Mouse (Mus musculus) embryonic facial prominence, embryonic 14.5 days (tissue): ENCODE results near the gene Gmds. TPM values are rescaled to one million over a fixed set of nuclear protein-coding genes. Genes with fewer than 3 reads are reported as not detected.

Experiments
- ATAC-seq: fragments of 200-750 bp; cut with Nextera tagmentation; 2 replicates; pipeline ENCODE4 v1.8.0; 2017; ENCODE audit warnings: low read depth, moderate number of reproducible peaks, moderate TSS enrichment
- DNase-seq: peaks from one replicate; pipeline ENCODE4 v3.0.0-alpha.2; 2015; ENCODE audit warnings: low spot score
- H3K27ac ChIP-seq: fragments of 300-500 bp; sonication (generic); replicated peaks from 2 replicates; pipeline ENCODE4 v1.5.1; 2014; ENCODE audit warnings: low read depth, mild to moderate bottlenecking, low read length, moderate library complexity
- H3K27me3 ChIP-seq: fragments of 300-500 bp; sonication (generic); replicated peaks from 2 replicates; pipeline ENCODE4 v1.6.1; 2014; ENCODE audit warnings: low read length; ENCODE audit not compliant: control insufficient read depth, insufficient read depth
- H3K36me3 ChIP-seq: fragments of 300-500 bp; sonication (generic); 2 replicates; pipeline ENCODE4 v1.6.1; 2014; ENCODE audit warnings: low read length, mixed read lengths; ENCODE audit not compliant: control insufficient read depth, insufficient read depth
- H3K4me1 ChIP-seq: fragments of 300-500 bp; sonication (generic); 2 replicates; pipeline ENCODE4 v1.6.1; 2014; ENCODE audit warnings: antibody characterized with exemption, low read length; ENCODE audit not compliant: control insufficient read depth, insufficient read depth
- H3K4me2 ChIP-seq: fragments of 300-500 bp; sonication (generic); 2 replicates; pipeline ENCODE4 v1.6.1; 2014; ENCODE audit warnings: low read depth, mild to moderate bottlenecking, low read length, moderate library complexity, mixed read lengths
- H3K4me3 ChIP-seq: fragments of 300-500 bp; sonication (generic); 2 replicates; pipeline ENCODE4 v1.5.1; 2014; ENCODE audit warnings: low read depth, mild to moderate bottlenecking, low read length
- H3K9ac ChIP-seq: fragments of 300-500 bp; sonication (generic); 2 replicates; pipeline ENCODE4 v1.6.1; 2014; ENCODE audit warnings: low read depth, mild to moderate bottlenecking, low read length, moderate library complexity, mixed read lengths
- H3K9me3 ChIP-seq: fragments of 300-500 bp; sonication (generic); 2 replicates; pipeline ENCODE4 v1.6.1; 2016; ENCODE audit warnings: low read length; ENCODE audit not compliant: control insufficient read depth
- WGBS: fragments of 180-500 bp; shearing (Covaris S2); extraction: QIAGEN DNeasy Blood & Tissue Kit; methylation state at CpG from one replicate; pipeline ENCODE4 v1.1.7; 2014; 5-methylcytosine and 5-hydroxymethylcytosine counted together
- polyA plus RNA-seq: library from polyadenylated mRNA; unstranded; fragments of >200 nt; fragmentation: Nextera tagmentation; extraction: Ambion mirVana; gene quantifications from 2 replicates; pipeline ENCODE4 v1.2.1, GENCODE M21; 2014

Gene Gmds
- polyA plus RNA-seq, 1 experiment from 2014 or later: 39.4 TPM

DNA sequence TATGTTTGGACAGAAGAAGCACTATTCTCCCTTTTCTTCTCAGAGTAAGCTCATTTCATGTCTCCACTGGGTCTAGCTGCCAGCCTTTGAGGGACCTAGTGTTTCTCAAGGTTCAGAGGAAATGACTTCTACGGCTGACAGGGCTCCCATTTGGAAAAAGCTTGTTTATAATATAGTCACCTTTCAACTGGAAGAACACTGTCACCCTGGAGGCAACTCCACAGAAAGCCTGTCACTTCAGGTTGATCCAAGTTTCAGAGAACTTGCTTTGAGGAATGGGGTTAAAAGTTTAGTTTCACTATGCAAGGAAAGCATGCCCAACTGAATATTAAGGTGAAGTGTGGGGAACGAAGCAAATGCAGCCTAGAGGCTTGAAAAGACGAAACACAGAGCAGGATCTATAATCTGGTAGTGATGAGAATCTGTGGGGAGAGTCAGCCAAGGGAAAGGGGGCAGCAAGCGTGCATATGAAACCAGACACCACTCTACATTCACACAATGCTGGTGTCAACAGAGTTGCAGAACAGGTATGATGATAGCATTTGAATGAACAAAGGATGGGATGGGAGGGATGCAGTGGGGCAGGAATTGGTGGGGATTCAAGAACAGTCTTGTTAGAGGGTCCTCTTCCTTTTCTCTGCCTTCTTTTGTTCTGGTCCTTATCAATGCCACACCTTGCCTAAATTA, 423.5 kb downstream of the Gmds start:
- WGBS: 44% methylated on average over 4 of the region's 4 CpGs

DNA sequence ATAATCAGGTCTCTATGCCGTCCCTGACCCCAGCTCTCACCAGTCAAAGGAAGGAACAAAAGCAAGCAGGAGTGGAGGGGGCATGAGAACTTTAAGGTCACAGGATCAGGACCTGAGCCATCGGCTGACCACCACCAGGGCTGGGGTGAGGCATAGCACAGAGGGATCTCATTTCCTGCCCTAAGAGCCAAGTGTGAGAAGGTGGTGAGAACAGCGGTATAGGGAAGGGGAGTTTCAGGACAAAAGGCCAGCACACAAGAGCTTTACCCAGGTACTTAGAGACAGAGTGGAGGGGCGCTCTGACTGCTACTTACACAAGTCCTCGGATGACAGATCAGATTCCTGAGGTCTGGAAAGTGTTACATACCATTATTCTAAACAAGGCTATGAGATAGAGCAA, 426.6 kb downstream of the Gmds start:
- ATAC-seq (peak; percentile 12; the same call in 1 of the 2 replicates), DNase-seq (peak; percentile 42)
- Histone ChIP-seq H3K9ac (no peak overlapping the region), H3K9me3 (no peaks in the 10 kb centered on the region), H3K4me3 (no peak overlapping the region), H3K4me2 (no peak overlapping the region), H3K27ac (no peak overlapping the region), H3K4me1 (peaks cover 9% of the 10 kb centered on the region; the same call in 1 of the 2 replicates), H3K36me3 (no peaks in the 10 kb centered on the region), H3K27me3 (no peaks in the 10 kb centered on the region)
- 11% methylated on average over 5 of the region's 5 CpGs for WGBS

More for the DNA sequence above, 423.5 kb downstream of the Gmds start:
- Histone ChIP-seq H3K27me3 (no peaks in the 10 kb centered on the region), H3K4me2 (no peak overlapping the region), H3K36me3 (no peaks in the 10 kb centered on the region), H3K27ac (no peak overlapping the region), H3K9ac (no peak overlapping the region), H3K4me1 (peaks cover 9% of the 10 kb centered on the region; the same call in 1 of the 2 replicates), H3K4me3 (no peak overlapping the region), H3K9me3 (no peaks in the 10 kb centered on the region)
- DNase-seq: peak; percentile 68
- ATAC-seq: peak; percentile 86; the same call in 1 of the 2 replicates

GRCm38 (mm10) chr13:31911362-31911761, 427.2 kb downstream of the Gmds start:
- WGBS: 24% methylated on average over 2 of the region's 2 CpGs

DNA sequence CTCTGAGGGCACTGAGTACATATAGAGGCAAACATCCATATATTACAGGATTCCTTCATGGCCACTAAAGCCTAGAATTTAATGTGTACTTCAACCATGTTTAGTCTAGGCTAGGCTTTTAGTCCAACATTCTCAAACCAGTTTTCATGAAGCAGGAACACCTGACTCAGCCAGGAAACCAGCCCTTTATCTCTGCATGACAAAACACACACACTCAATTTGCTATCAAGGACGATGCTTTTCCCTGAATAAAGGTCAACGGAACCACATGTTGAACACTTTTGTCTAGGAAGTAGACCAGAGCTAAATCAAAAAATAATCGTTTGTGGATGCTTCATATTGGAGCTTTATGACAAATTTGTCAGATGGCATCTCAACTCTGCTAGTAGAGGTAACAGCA, 429.5 kb downstream of the Gmds start:
- Histone ChIP-seq H3K27ac (no peak overlapping the region), H3K36me3 (no peaks in the 10 kb centered on the region), H3K4me1 (peaks cover 9% of the 10 kb centered on the region; the same call in 1 of the 2 replicates), H3K9me3 (no peaks in the 10 kb centered on the region), H3K4me3 (no peak overlapping the region), H3K9ac (no peak overlapping the region), H3K27me3 (no peaks in the 10 kb centered on the region), H3K4me2 (no peak overlapping the region)
- ATAC-seq (no peak), DNase-seq (no peak)
- WGBS: 84% methylated on average over 3 of the region's 3 CpGs

More at GRCm38 (mm10) chr13:31911362-31911761, 427.2 kb downstream of the Gmds start:
- H3K9me3 ChIP-seq: no peaks in the 10 kb centered on the region
- H3K27ac ChIP-seq: no peak overlapping the region
- DNase-seq (peak; percentile 44), ATAC-seq (no peak)
- no peak overlapping the region for H3K4me3 ChIP-seq
- H3K4me1 ChIP-seq: peaks cover 9% of the 10 kb centered on the region; the same call in 1 of the 2 replicates
- H3K9ac ChIP-seq: no peak overlapping the region
- H3K27me3 ChIP-seq: no peaks in the 10 kb centered on the region
- H3K4me2 ChIP-seq: no peak overlapping the region
- no peaks in the 10 kb centered on the region for H3K36me3 ChIP-seq

- DNase-seq: no peak
- 74% methylated on average over 1 of the region's 1 CpGs for WGBS
- no peak overlapping the region for H3K9ac ChIP-seq
- no peak overlapping the region for H3K4me3 ChIP-seq
- no peaks in the 10 kb centered on the region for H3K27me3 ChIP-seq
- no peak overlapping the region for H3K4me2 ChIP-seq
- H3K4me1 ChIP-seq: peaks cover 3% of the 10 kb centered on the region; the same call in 1 of the 2 replicates
- H3K36me3 ChIP-seq: no peaks in the 10 kb centered on the region
- no peaks in the 10 kb centered on the region for H3K9me3 ChIP-seq
- ATAC-seq: no peak
- no peak overlapping the region for H3K27ac ChIP-seq
Measured at GRCm38 (mm10) chr13:31906514-31906913, 432.0 kb downstream of the Gmds start.

DNA sequence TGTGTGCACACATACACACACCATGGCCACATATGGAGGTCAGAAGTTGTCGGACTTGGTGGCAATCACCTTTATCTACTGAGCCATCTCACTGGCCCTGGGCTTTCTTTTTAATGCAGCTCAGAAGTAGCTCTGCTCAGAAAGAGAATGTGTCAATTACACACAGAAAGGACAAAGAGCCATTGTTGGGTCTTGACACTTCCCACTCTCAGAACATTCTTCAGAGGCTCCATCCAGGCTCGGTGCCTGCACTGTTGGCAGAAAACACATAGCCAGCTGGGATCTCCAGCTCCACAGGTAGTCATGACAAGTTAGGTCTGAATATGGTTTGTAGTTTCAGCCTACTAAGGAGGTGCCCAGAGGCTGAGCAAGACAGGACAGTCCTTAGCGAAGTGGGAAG, 438.3 kb downstream of the Gmds start:
- no peaks in the 10 kb centered on the region for H3K27me3 ChIP-seq
- no peaks in the 10 kb centered on the region for H3K4me1 ChIP-seq
- H3K36me3 ChIP-seq: no peaks in the 10 kb centered on the region
- H3K9ac ChIP-seq: no peak overlapping the region
- H3K4me2 ChIP-seq: no peak overlapping the region
- H3K27ac ChIP-seq: no peak overlapping the region
- H3K9me3 ChIP-seq: no peaks in the 10 kb centered on the region
- no peak for ATAC-seq
- DNase-seq: no peak
- no peak overlapping the region for H3K4me3 ChIP-seq
- 58% methylated on average over 3 of the region's 3 CpGs for WGBS

GRCm38 (mm10) chr13:31899392-31899791, 439.1 kb downstream of the Gmds start:
- WGBS: 80% methylated on average over 5 of the region's 5 CpGs
- no peak overlapping the region for H3K4me3 ChIP-seq
- H3K36me3 ChIP-seq: no peaks in the 10 kb centered on the region
- no peaks in the 10 kb centered on the region for H3K27me3 ChIP-seq
- no peak overlapping the region for H3K4me2 ChIP-seq
- no peak overlapping the region for H3K9ac ChIP-seq
- no peaks in the 10 kb centered on the region for H3K4me1 ChIP-seq
- H3K27ac ChIP-seq: no peak overlapping the region
- DNase-seq: no peak
- ATAC-seq: no peak
- H3K9me3 ChIP-seq: no peaks in the 10 kb centered on the region

DNA sequence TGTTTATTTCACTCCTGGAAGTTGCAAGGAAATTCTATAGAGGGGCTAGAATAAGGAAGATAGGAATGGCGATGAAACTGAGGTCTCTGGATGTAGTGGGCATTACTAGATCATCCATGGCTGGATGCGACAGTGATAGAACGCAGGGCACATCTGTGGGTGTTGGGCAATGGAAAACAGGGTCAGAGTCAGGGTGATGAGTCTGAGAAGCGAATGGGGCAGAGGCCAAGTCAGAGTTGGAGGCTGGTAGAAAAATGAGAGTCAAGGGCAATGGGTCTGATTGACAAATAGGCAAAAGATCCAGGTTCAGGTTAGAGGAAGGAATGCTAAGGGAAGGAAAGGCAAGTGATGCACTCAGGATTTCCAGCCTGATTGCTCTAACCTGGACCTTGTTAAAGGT, 441.0 kb downstream of the Gmds start:
- no peak for ATAC-seq
- no peak overlapping the region for H3K4me2 ChIP-seq

GRCm38 (mm10) chr13:31894511-31894910, 444.0 kb downstream of the Gmds start:
- Histone ChIP-seq H3K27me3 (no peaks in the 10 kb centered on the region), H3K9ac (no peak overlapping the region), H3K36me3 (no peaks in the 10 kb centered on the region), H3K9me3 (no peaks in the 10 kb centered on the region), H3K4me2 (no peak overlapping the region), H3K4me3 (no peak overlapping the region), H3K27ac (no peak overlapping the region), H3K4me1 (no peaks in the 10 kb centered on the region)
- no peak for DNase-seq
- 83% methylated on average over 3 of the region's 3 CpGs for WGBS
- no peak for ATAC-seq

More for the DNA sequence above, 441.0 kb downstream of the Gmds start:
- WGBS: 82% methylated on average over 4 of the region's 4 CpGs
- Histone ChIP-seq H3K9me3 (no peaks in the 10 kb centered on the region), H3K36me3 (no peaks in the 10 kb centered on the region), H3K27me3 (no peaks in the 10 kb centered on the region), H3K4me3 (no peak overlapping the region), H3K4me1 (no peaks in the 10 kb centered on the region), H3K27ac (no peak overlapping the region), H3K9ac (no peak overlapping the region)
- no peak for DNase-seq
